Mouse (Mus musculus): ENCODE data around the gene Lpp. TPM values are rescaled to one million over a fixed set of nuclear protein-coding genes. Genes with fewer than 3 reads are reported as not detected.

Gene Lpp
- total and polyA plus RNA-seq, 3 experiments, result 0.64 to 1.2 (median 0.68) TPM

DNA sequence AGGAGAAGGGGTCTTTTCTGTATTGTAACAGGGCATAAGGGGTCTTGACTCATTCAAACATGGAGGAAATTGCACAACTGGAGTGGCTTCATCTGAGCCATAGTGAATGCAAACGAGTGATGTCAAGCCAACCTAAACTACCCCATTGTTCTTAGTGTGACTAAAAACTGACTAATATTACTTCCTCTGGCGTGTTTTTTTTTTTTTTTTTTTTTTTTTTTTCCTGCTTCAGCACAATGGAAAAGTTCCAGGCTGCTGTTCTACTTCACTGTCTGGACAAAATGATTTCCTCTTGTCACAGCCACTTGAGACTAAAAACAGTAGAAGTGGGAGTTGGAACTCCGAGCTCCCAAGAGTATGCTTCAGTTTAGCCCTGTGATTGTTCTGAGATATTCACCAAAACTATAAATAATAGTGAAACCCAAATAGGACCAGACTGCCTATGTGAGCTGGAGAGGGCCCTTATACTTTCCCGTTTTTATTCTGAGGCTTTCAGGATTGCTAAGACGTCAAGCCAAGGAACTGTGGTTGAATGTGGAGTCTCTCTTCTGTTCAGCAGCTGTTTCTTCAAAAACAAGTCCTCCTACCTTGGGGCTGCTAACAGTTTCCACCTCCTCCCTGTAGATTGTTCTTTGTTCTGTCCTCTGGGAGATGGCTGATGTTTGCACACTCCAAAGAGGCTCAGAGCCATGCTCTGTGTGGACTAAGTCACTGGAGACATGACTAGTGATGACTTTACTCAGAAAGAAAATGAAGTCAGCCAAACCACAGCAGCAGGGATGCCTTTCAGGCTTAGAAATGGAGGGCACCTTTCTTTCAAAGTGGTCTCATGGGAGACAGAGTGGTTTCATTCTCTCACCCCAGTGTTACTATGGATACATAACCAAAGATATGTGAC lies 617.9 kb downstream of the Lpp start:
- H3K79me2 ChIP-seq (replicated peaks; ENCODE audit: control insufficient read depth, extremely low read depth, insufficient read depth, poor library complexity, severe bottlenecking), result no peaks in the 10 kb centered on the region
- TF ChIP-seq JUN (IDR thresholded peaks at IDR 0.05; ENCODE audit: insufficient read depth, low read depth, low read length) (peak; percentile 60), ELF1 (IDR thresholded peaks at IDR 0.05; ENCODE audit: low read depth, low read length) (no peak), POLR2AphosphoS2 (IDR thresholded peaks at IDR 0.05; ENCODE audit: low read depth, low read length) (no peak), MAX (IDR thresholded peaks at IDR 0.05; ENCODE audit: low read length) (peak; percentile 17; the same call in 1 of the 2 replicates), TCF12 (IDR thresholded peaks at IDR 0.05; ENCODE audit: low read depth, low read length) (peak; percentile 40; the same call in 1 of the 2 replicates), EP300 (IDR thresholded peaks at IDR 0.05; ENCODE audit: low read length) (peak; percentile 82), RAD21 (IDR thresholded peaks at IDR 0.05; ENCODE audit: low read depth, low read length) (no peak; the same call in none of the 2 replicates), ZC3H11A (IDR thresholded peaks at IDR 0.05; ENCODE audit: low read depth, low read length) (no peak), MAFK (IDR thresholded peaks at IDR 0.05; ENCODE audit: insufficient replicate concordance, low read length) (peak; percentile 72; the same call in 1 of the 2 replicates), ZMIZ1 (IDR thresholded peaks at IDR 0.05; ENCODE audit: low read depth, low read length) (no peak), USF2 (conservative IDR thresholded peaks at IDR 0.05; ENCODE audit: low read depth, low read length) (no peak), TBP (conservative IDR thresholded peaks at IDR 0.05; ENCODE audit: low read depth, low read length) (no peak), NELFE (IDR thresholded peaks at IDR 0.05; ENCODE audit: low read depth, low read length) (no peak), MEF2A (IDR thresholded peaks at IDR 0.05; ENCODE audit: borderline replicate concordance, low read depth, low read length) (peak; percentile 40; the same call in 1 of the 2 replicates), IRF4 (IDR thresholded peaks at IDR 0.05; ENCODE audit: low read depth, low read length) (peak; percentile 82), BHLHE40 (IDR thresholded peaks at IDR 0.05; ENCODE audit: low read depth, low read length) (peak; percentile 90), KAT2A (IDR thresholded peaks at IDR 0.05; ENCODE audit: insufficient replicate concordance, low read length) (0 out of 2 replicates have a peak, but pooled peaks have one; percentile 52), JUND (conservative IDR thresholded peaks at IDR 0.05; ENCODE audit: low read depth, low read length) (peak; percentile 47), POLR2A (IDR thresholded peaks at IDR 0.05; ENCODE audit: low read depth, low read length) (no peak), SIN3A (IDR thresholded peaks at IDR 0.05; ENCODE audit: low read length) (no peak; the same call in 1 of the 2 replicates), ZNF384 (IDR thresholded peaks at IDR 0.05; ENCODE audit: low read depth, low read length) (peak; percentile 97), ETS1 (conservative IDR thresholded peaks at IDR 0.05; ENCODE audit: low read depth, low read length) (peak; percentile 95), MXI1 (IDR thresholded peaks at IDR 0.05; ENCODE audit: low read depth, low read length) (no peak)
- no peaks in the 10 kb centered on the region for H3K27me3 ChIP-seq (replicated peaks)
- H3K9me3 ChIP-seq (replicated peaks; ENCODE audit: low read length), result no peaks in the 10 kb centered on the region
- dilution Hi-C loops (cut with MboI; ENCODE audit: extremely low pct_ligation_motif_present, extremely low pct_unique_long_range_greater_than_20kb, low sequenced_read_pairs) (no loop called here), in situ Hi-C loops (cut with MboI; ENCODE audit: low pct_ligation_motif_present, low pct_unique_long_range_greater_than_20kb, low sequenced_read_pairs) (no loop called here)
- no peak overlapping the region for H3K9ac ChIP-seq (ENCODE audit: insufficient read depth, low read depth)
- no peak overlapping the region for H3K27ac ChIP-seq (ENCODE audit: insufficient read depth, low read depth)
- no peaks in the 10 kb centered on the region for H3K36me3 ChIP-seq (replicated peaks in 1 of 2; ENCODE audit: control insufficient read depth in 1 of 2, insufficient read depth in 1 of 2, low read length in 1 of 2)
- H3K4me1 ChIP-seq (ENCODE audit: control insufficient read depth in 1 of 2, insufficient read depth in 2 of 2), result peaks cover 17 to 37% of the 10 kb centered on the region in 2 experiments
- H3K4me3 ChIP-seq (replicated peaks in 1 of 3; ENCODE audit: low read depth in 2 of 3, low read length in 2 of 3, poor library complexity in 1 of 3), result no peak overlapping the region
- DNase-seq (ENCODE audit: extremely low read depth), result peak; percentile 90
- H3K4me2 ChIP-seq (ENCODE audit: insufficient read depth, low read depth, poor library complexity, severe bottlenecking), result peak overlapping the region; percentile 74

Data from CH12.LX (cell line).